Mouse (Mus musculus) regulatory T cell (primary cell): ENCODE measurements around the gene Tenm4.

Source experiments
- in situ Hi-C: fragments of 300-600 bp; cut with MboI, MseI; formaldehyde crosslinking; loops from one replicate; pipeline ENCODE4 v1.15.1; 2025; ENCODE audit warnings: high pct_unique_total_duplicates

Tenm4 gene

DNA sequence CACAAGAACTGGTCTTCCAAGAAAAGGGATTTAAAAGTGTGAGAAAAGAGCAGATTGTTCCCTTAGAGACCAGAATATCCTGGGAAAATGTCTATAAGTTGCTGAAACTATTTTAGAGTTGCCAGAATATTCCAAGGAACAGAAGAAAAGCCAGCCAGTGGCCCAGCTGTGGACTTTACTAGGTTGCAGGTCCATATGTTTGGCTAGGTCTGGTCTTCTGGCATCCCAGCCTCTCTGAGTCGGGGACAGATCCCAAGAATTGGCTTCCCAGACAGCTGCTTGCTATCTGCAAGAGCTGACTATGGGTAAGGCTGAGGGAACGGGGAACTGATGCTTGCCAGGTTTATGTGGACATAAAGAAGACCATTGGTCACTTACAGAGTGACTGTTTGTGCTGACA is 352.6 kb downstream of the Tenm4 start:
- in situ Hi-C loops, result no loop called here

DNA sequence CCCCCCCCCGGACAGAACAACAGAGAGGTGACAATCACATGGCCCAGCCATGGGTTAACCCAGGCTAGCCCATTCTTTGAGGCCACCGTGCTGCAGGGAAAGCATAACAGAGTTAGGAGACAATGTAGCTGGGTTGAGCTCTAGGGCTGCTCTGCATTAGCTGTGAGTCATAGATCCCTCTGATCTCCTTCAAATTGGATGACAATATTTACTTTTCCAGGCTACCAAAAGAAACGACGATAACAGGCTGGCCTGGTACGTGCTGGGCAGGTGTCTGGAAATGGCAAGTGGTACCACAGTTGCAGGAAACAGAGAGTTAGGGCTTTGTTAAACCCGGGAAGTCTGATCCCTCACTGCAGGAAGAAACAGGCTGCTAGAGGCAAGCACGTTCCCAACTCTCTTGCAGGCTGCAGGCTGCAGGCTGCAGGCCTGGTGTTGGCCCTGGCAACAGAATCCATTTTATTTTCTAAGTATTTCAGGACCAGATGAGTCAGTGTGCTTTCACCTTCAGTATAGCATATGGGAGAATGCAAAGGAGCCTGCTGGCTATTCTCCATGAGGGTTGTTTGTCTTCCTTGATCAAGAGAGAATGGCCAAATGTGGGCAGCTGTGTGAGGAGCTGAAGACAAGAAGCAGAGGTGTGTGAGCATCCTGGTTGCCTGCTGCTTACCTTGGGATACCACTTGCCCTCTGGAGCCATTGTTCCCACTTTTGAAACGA is 353.6 kb downstream of the Tenm4 start:
- in situ Hi-C loops, result no loop called here

DNA sequence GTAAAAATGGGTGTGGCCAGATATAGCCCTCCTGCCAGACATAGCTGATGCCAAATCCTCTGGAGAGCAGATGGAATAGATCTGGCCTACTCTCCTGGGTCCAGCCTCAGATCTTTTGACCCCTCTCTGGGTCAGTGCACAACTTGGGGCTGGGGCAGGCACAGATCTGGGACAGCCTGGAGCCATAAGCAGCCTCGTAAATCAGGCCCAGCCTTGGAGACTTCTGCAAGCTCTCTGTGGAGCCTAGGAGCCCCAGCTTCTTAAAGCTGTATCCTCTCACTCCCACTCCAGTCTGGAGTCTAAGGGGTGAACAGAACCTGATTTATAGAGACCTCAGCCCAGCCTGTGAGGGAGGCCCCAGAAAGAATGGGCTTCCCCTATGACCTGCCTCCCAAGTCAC is 354.3 kb downstream of the Tenm4 start:
- in situ Hi-C loops, result no loop called here

DNA sequence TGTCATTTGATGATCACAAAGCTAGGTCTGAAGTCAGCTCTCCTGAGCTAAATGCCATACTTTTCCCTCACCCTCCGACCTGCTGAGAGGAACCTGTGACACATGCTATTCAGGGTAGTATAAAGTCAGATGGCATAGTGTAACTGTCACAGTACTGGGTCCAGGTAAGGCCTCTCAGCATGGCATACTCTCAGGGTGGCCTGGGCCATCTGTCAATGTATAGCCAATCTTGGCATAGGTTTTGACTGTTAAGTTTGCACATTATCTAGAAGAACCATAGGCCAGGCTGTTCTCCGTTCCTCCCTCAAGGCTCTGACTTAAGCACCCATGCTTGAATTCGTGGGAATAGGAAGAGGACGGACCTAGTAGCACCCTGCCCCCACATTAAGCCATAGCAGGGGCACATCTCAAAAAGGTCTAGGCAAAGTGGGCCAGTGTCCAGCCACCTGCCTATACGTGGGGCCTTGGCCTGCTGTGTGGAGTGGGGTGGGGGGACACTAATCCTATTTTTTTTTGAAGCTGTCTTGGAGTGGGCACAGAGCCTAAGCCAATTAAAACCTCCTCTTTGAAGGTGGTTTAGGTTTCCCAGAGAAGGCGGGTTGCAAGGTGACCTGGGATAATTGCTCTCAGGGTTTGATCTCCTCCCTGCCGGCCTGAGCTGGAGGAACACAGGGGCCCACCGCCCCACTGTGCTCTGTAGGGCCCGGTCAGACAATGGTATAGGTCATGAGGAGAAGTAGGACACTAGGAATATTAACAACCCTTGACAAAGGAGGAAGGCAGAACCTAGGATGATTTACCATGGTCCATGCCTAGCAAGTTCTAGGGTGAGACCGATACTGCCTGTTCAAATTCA is 359.8 kb downstream of the Tenm4 start:
- in situ Hi-C loops, result loop anchor here (5.0 kb wide), 1 partner anchor 377 kb away; no protein-coding TSS in a partner anchor

DNA sequence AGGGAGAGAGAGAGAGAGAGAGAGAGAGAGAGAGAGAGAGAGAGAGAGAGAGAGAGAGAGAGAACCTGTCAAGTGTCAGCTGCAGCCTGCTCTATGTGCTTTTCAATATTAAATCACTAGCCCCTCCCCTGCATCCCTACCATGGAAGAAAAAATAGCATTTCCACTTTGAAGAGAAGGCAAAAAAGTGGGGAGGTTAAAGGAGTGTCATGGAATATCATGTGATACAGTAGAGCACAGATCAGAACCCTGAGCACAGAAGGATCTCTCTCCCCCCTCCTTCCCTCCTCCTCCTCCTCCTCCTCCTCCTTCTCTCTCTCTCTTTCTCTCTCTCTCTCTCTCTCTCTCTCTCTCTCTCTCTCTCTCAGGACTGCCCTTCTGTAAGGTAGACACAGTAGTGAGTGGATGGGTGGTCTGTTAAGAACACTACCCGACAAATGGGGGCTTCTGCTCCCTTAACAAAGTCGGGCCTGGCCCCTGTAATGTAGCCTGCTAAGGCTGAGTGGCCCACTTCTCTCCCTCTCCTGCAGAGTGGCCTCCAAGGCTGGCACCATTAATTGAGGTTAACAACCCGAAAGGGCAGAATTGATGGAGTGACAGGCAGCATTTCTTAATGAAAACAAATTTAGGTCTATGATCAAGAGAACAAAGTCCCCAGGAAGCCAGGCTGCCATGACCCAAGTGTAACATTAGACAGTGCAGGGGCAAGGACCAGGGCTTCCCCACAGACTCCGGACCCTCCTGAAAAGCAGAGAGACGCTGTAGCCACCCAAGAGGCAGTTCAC is 361.1 kb downstream of the Tenm4 start:
- in situ Hi-C loops, result loop anchor here (5.0 kb wide), 1 partner anchor 375 kb away; no protein-coding TSS in a partner anchor

DNA sequence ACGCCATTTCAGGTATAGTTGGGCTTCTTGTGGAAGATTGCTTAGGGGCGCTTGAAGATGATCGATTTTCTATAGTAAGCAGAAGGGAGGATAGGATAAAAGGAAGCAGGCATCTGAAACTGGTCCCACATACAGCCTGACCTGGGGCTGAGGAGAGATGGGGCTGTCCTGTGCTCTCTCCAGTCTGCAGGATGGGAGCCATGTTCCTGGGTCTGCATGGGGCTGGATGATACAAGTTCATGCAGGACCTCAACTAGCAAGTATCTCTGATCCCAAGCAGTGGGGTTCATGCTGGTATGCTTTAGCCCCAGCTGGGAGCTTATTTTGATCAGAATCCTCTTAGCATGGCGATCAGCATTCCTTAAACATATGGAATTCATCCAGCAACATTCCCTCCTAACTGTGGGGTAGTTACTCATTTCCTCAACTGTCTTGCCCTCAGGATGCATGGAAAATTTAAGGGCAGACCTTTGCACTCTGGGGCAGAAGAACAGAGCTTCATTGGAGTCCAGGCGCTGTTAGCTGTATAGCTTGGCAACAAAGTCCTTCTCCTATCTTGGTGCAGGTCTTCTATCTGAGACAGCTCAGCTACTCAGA is 361.9 kb downstream of the Tenm4 start:
- in situ Hi-C loops, result loop anchor here (5.0 kb wide), 1 partner anchor 374 kb away; no protein-coding TSS in a partner anchor

DNA sequence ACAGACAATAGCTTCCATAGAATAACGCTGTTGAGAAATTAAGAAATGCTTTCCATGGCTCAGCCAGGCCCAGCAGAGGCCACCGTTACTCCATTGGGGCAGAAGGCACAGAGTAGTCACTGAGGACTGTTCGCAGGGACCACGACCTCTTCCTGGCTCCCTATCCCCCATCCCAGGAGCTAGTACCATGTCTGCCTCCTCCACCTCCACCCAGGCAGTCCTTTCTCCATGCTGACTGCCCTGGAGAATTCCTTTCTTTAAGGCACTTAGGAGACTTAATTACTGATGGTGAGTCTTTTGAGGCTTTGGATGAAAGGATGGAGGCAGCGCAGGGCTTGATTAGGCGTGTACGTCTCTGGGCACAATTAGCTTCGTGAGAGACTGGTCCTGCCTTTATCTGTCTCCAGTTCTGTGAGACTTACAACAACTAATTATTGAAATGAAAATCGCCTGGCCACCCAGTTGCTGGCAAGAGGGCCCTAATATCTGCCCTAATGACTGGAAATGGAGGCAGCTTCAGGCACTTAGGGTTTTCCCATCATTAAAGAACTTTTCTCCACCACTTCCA is 365.4 kb downstream of the Tenm4 start:
- in situ Hi-C loops, result no loop called here

DNA sequence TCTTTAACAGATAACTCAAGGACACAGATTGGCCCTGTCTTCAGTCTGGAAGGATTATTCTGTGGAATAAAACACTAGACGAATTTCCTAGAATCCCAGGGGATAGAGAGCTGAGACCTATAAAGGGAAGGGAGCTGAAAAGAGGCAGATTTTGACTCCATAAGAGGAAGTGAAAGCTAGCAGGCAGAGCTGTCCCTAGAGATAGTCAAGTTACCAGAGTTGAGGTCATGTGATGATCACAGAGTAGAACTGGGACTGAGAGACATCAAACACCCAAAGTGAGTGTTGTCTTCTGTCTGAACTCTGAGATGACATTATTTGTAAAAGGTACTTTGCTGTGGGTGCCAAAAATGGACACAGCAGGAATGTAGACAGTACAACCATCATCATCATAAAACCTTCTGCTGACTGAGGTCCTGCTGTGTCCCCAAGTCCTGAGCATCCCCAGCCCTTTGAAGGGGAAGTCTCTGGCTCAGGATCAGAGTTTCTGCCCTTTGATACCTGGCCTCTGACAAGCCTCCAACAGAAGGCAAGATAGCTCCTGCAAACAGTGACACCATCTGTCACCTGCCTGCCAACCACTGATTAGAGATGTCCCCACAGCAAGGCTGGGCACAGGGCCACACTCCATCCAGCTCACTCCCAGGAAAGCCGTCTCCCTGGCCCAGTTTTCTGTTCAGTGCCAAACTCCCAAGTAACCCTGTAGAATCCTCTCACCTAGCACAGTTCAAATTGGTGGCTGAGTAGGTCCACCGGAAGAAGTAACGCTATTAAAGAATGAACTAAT is 368.4 kb downstream of the Tenm4 start:
- in situ Hi-C loops, result no loop called here

DNA sequence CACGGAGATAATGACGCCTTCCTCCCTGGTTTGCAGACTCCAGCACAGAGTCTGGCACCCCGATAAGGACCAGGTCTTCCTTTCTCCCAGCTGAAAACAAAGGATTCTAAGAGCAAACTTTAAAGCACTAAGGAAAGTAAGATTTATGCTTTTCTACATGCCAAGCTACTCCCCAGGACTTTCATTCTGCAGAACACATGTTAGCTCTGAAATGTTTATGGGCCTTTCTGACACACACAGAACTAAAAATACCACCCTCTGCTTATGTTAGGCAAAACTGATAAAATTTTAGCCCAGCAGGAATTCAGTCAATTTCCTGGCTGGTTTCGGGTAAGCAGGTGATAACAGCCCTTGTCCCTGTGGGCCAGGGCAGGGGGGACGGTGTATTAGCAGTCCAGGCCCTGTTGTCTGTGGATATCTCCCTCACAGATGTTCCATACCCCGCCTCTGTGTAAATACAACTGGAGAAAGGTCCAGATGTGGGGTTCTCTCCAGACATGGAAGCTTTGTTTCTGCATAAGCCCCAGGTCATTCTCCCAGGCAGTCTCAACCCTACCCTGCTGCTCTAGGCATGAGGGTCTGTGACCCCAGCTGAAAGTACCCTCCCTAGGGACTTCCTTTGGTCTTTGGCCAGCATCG is 369.5 kb downstream of the Tenm4 start:
- in situ Hi-C loops, result no loop called here

DNA sequence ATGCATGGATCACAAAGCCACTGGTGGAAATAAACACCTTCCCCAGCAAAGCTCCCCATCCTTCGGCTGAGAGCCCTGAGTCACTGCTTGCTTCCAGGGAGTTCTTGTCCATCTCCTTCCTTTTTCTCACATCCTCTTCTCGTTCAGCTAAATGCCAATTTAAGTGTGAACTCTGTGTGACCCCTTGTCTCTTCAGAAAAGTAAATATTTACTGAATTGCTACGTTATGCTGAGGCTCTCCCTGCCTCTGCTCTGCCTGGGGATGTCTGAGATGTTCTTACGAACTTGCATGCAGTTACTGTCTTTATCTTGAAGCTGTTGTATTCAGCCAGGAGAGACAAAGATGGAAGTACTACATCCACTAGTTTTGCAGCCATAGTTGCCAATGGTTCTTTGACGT is 374.9 kb downstream of the Tenm4 start:
- in situ Hi-C loops, result no loop called here

DNA sequence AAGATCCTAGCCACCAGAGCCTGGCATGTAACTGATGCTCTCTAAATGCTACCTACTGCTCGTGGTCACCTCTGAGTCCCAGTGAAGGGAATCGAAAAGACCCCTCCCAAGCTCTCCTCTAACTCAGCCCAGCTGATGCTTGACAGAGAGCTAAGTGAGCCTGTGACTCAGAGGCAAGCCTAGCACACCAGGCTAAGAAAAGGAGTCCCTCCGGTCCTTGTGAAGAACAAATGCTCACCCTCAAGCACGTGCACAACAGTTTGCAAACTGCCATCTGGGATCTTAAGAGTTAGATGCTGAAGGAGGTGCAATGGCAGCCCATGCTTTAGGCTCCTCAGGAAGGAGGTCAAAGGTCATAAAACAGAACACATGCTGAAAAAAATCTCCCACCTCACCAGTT is 380.8 kb downstream of the Tenm4 start:
- in situ Hi-C loops, result no loop called here

DNA sequence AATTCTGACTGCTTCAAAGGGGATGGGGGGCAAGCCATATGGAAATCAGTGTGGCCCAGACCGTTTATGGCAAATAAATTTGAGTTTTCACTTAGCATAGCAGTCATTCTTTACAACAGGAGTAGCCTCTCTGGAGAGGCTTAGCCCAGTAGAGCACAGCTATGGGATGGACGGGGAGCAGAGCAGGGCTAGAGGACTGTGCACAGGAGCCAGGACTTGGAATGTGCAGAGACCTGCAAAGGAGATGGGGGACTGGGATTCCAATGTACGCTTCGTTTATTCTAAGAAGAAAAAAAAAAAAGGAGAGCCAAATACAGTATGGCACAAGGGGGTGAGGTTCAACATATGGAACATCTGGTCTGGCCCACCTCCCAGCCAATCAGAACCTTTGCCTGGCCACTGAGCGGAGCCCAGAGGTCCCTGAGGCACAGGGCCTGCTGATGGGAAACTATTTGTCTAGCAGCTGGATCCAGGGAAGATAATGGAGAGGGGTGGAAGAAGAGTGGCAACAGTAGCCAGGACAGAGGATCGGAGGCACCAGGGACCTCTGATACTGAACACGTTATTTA is 381.3 kb downstream of the Tenm4 start:
- in situ Hi-C loops, result no loop called here

DNA sequence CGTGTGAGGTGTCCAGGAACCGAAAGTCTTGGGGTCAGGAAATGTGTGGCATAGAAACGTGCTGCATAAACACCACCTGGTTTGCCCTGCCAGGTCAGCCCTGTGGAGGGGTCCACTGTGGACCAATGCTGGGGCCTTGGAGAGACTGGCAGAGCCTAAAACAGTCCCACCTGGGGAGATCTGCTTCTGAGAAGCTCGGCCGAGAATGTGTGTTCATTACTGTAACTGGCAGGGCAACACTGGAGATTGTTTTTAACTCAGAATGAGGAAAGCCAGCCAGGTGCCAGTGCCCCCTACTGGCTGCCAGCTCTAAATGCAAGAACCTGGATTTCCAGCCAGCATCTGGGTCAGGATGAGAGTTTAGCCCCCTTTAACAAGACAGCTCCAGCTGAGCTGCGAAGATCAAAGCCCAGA is 383.2 kb downstream of the Tenm4 start:
- in situ Hi-C loops, result no loop called here

DNA sequence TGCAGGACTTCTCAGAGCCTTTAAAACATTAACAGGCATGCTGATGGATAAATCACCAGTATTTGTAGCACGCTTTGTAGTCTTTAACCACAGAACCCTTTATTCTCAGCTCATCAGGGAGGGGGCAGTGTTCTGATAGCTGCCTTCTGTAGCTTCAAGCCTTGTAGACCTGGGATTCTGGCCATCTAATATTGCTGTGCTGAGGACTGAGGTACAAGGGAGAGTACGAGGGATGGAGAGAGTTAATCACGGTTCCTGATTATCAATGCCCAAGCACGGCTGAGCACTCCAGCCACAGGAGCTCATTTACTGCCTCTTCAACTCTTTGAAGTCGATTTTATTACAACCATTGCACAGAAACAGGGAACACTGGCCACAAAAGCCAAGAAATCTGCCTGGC is 384.2 kb downstream of the Tenm4 start:
- in situ Hi-C loops, result no loop called here

DNA sequence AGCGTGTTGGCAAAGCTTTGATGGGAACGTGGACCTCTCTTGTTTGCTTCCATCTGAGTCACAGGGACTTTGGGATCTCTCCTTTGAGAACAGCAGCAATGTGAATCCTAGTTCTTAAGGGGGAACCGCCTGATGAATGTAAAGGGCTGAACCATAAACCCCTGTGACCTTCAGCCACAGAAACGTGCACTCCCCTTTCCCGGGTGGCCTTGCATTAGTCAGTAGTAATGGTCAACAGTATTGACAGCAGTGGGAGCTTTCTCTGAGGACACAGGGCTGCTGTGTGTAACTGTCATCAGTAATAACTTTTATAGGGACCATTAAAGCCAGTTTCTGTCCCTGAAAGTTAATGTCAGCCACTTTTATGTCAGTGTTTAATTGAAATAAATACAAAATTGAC is 385.7 kb downstream of the Tenm4 start:
- in situ Hi-C loops, result no loop called here

DNA sequence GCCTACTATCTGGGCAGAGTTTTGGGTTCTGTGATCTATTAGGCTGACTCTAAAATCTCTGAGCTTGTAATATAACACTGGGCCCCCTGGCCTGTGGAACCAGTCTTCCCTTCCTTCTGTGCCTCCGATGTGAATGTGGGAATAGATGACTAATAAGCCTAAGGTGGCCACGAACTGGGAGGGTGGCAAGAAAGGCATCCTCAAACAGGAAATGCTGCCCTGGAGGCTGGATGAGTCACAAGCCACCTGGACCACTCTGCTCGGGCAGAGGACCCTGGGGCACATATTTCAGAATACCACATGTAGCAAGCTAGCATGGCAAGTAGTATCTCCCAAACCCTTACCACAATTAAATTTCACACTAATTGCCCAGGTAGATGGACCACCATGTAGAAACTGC is 391.8 kb downstream of the Tenm4 start:
- in situ Hi-C loops, result no loop called here

DNA sequence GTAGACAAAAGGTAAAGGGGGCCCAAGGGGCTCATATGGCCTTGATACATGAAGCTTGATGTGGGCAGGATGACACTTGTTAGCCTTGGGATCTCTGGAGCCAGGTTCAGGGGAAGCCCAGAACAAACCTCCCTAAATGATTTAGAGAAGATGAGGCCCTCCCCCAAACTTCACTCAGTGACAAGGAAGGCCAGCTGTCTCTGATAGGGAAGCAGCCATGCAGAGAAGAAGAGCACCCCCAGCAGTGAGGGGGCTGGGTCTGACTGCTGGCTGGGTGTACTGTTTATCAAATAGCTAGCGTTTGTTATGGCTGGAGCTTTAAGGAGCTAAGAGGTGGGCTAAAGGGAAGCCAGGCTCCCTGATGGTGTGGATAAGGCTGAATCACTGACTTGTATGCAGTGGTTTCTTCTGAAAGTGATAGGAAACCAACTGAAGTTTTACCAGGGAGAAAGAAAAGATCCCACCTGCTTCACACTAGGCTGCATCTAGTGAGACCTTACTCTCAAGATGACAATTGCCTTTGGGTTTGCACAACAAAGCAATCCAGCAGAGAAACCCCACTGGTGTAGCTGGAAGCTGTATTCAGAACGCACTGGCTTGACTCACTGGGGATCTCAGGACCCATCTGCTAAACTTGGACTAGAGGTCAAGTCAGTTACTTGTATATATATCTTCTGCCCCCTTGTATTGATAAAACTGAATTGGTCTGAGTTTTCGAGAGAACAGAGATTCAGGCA is 392.5 kb downstream of the Tenm4 start:
- in situ Hi-C loops, result no loop called here

DNA sequence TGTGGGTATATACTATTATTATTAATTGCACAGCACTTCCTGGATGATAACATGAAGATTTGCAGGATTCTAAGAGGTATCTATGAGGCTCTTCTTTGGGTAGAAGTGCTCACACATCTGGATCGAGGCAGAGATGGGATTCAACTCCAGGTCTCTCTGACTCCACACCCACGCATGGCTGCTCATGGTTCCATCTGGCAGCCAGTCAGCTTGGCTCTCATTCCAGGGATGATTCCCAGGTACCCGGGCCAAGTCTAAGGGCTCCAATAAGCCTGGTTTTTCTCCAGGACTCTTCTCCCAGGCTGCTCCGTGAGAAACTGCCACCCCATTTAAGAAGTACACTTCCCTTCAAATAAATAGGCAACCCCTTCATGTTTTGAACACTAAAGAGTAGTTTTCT is 394.8 kb downstream of the Tenm4 start:
- in situ Hi-C loops, result no loop called here

DNA sequence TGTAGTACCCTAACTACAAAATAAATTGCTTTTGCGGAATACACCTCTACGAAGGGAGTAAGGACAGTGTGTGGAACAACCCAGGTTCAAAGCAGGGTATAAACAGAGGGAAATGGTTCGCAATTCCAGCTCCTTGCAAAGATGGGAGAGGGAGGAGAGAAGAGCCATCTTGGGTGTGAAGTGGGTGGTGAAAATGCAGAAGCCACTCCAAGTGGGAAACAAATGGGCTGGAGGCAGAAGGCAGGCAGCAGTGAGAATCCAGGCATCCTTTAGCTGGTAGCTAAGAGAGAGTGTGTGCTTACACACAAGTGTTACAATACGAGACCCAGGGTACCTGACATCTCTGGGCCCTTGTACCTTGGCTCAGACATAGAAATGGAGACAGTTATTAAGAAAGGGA is 395.2 kb downstream of the Tenm4 start:
- in situ Hi-C loops, result no loop called here
